Mouse (Mus musculus) heart, adult 11 months (tissue): ENCODE results near the gene Fads1.
A peak's percentile ranks its signal among the peaks of the same experiment; 100 is the strongest.
"Not testable (repeated sequence)": the region's sequence is repeated elsewhere in the genome, so short reads cannot be mapped to it uniquely, and the experiment has no call there.

ENCODE experiments used
- DNase-seq: peaks from one replicate; pipeline ENCODE4 v3.0.0; 2022

Fads1 gene

GRCm38 (mm10) chr19:10182670-10183298 lies at the start of gene Fads1:
Gene Fads1 (plus strand): TSS chr19:10182888.
- DNase-seq: peak; percentile 100

GRCm38 (mm10) chr19:10134692-10135091 lies 48.0 kb upstream of the Fads1 start:
- DNase-seq: peak; percentile 97

- peak; percentile 97 for DNase-seq
Observed at GRCm38 (mm10) chr19:10137423-10137822, 45.3 kb upstream of the Fads1 start.

- DNase-seq: peak; percentile 90
Observed at GRCm38 (mm10) chr19:10139736-10140135, 43.0 kb upstream of the Fads1 start.

GRCm38 (mm10) chr19:10143667-10144066 lies 39.0 kb upstream of the Fads1 start:
- DNase-seq: peak; percentile 31

- peak; percentile 72 for DNase-seq
Observed at GRCm38 (mm10) chr19:10144464-10144863, 38.2 kb upstream of the Fads1 start.

- peak; percentile 94 for DNase-seq
Observed at GRCm38 (mm10) chr19:10148555-10148954, 34.1 kb upstream of the Fads1 start.

- DNase-seq: peak; percentile 91
Observed at GRCm38 (mm10) chr19:10149189-10149588, 33.5 kb upstream of the Fads1 start.

- DNase-seq: peak; percentile 30
Observed at GRCm38 (mm10) chr19:10157725-10158124, 25.0 kb upstream of the Fads1 start.

- DNase-seq: no peak
Observed at GRCm38 (mm10) chr19:10163896-10164295, 18.8 kb upstream of the Fads1 start.

GRCm38 (mm10) chr19:10165928-10166327 lies 16.8 kb upstream of the Fads1 start:
- not testable (repeated sequence) for DNase-seq

GRCm38 (mm10) chr19:10167112-10167511 lies 15.6 kb upstream of the Fads1 start:
- DNase-seq: peak; percentile 68

- peak; percentile 23 for DNase-seq
Observed at GRCm38 (mm10) chr19:10167951-10168350, 14.7 kb upstream of the Fads1 start.

- peak; percentile 4 for DNase-seq
Observed at GRCm38 (mm10) chr19:10168441-10168840, 14.2 kb upstream of the Fads1 start.

- no peak for DNase-seq
Observed at GRCm38 (mm10) chr19:10169179-10169578, 13.5 kb upstream of the Fads1 start.

- DNase-seq: peak; percentile 24
Observed at GRCm38 (mm10) chr19:10169692-10170330, 12.9 kb upstream of the Fads1 start.

GRCm38 (mm10) chr19:10170466-10170865 lies 12.2 kb upstream of the Fads1 start:
- peak; percentile 23 for DNase-seq

GRCm38 (mm10) chr19:10171359-10171758 lies 11.3 kb upstream of the Fads1 start:
- DNase-seq: peak; percentile 35

GRCm38 (mm10) chr19:10171846-10172245 lies 10.8 kb upstream of the Fads1 start:
- DNase-seq: peak; percentile 83

GRCm38 (mm10) chr19:10173116-10173718 lies 9.5 kb upstream of the Fads1 start:
- peak; percentile 89 for DNase-seq

GRCm38 (mm10) chr19:10173844-10174539 lies 8.7 kb upstream of the Fads1 start:
- DNase-seq: peak; percentile 82

GRCm38 (mm10) chr19:10174956-10175355 lies 7.7 kb upstream of the Fads1 start:
- DNase-seq: peak; percentile 84

GRCm38 (mm10) chr19:10176477-10176876 lies 6.2 kb upstream of the Fads1 start:
- peak; percentile 59 for DNase-seq
